Mouse (Mus musculus): ENCODE measurements at regions not wholly inside any gene's neighbourhood (a gene's known extent, or its start where the extent isn't known, plus 50 kb on each side); places are given as distances from the start of the nearest gene placed in this dataset.

DNA sequence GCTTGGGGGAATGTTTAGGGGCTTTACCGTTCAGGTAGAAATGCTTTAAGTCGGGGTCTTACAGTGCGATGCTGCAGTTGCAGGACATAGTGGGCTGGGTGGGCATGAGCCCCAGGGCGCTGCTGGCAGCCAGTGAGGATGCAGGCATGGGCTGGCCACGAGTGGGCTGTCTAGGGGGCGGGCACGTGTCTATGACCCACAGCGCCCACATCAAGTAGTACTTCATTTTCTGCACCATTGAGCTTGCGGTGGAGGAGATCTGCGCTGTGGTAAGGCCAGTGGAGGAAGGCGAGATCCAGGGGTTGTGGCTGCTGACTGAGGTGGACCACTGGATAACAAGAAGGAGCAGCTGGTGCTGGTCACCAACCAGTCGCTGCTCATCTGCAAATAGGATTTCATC, 52.4 kb upstream of the Olfr291 start:
- no peak overlapping the region for H3K4me2 ChIP-seq (ENCODE audit: low read depth, low read length)
- ATAC-seq, result no peak
- WGBS, result 32% methylated on average over 12 of the region's 12 CpGs

DNA sequence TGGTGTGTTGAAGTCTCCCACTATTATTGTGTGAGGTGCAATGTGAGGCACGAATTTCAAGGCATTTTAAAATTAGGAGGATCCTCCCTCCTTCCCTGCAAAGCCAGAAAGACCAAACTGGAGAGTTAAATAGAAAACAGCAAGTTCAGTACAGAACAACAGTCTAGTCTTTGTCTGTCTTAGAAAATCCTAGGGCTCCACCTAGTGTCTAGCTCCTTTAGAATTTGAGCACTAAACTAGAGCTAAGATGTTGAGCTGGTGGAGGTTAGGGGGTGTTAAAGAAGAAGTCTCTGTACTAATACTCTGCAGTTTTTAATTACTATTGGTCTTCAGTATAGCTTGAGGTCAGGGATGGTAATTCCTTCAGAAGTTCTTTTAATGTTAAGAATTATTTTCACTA, 58.7 kb upstream of the Olfr291 start:
- Histone ChIP-seq H3K27ac (ENCODE audit: low read length) (no peak overlapping the region), H3K9me3 (ENCODE audit: control insufficient read depth, low read length) (no peaks in the 10 kb centered on the region), H3K27me3 (replicated peaks; ENCODE audit: control insufficient read depth, insufficient read depth, low read length) (no peaks in the 10 kb centered on the region), H3K4me3 (ENCODE audit: low read length) (no peak overlapping the region), H3K9ac (ENCODE audit: low read depth, low read length) (no peak overlapping the region), H3K4me2 (ENCODE audit: low read depth, low read length) (no peak overlapping the region), H3K4me1 (ENCODE audit: control insufficient read depth, insufficient read depth, low read length) (no peaks in the 10 kb centered on the region), H3K36me3 (ENCODE audit: control insufficient read depth, insufficient read depth, low read length) (no peaks in the 10 kb centered on the region)
- ATAC-seq, result no peak
- 3% methylated on average over 1 of the region's 1 CpGs for WGBS

More for the DNA sequence above, 52.4 kb upstream of the Olfr291 start:
- Histone ChIP-seq H3K27me3 (replicated peaks; ENCODE audit: control insufficient read depth, insufficient read depth, low read length) (no peaks in the 10 kb centered on the region), H3K4me1 (ENCODE audit: control insufficient read depth, insufficient read depth, low read length) (no peaks in the 10 kb centered on the region), H3K36me3 (ENCODE audit: control insufficient read depth, insufficient read depth, low read length) (no peaks in the 10 kb centered on the region), H3K4me3 (ENCODE audit: low read length) (no peak overlapping the region), H3K9me3 (ENCODE audit: control insufficient read depth, low read length) (no peaks in the 10 kb centered on the region), H3K9ac (ENCODE audit: low read depth, low read length) (no peak overlapping the region), H3K27ac (ENCODE audit: low read length) (no peak overlapping the region)

DNA sequence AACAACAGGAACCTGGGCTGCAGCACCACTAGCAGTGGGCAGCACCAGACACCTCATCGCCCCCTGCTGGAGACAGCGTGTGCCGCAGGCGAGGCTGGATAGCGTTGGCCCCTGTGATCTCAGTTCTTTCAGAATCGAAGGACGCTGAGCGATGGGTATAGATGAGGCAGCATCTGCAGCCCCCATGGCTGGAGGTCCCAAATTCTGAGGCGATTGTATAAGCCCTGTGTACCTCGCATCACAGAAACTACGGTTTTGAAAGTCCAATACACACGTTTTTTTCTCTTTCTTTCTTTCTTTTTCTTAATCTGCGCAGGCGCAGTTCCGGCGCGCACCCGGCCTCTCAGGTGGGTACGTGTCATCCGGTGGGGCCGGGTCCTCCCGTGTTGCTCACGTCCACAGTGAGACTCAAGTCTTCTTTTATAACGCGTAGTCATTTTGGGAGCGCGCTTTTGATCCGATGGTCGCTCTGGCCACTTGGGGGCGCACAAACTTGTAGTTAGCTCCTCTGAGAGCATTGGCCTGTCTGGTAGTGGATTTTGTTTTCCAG, 74.0 kb upstream of the Olfr291 start:
- under 1% methylated on average over 30 of the region's 30 CpGs for WGBS
- Histone ChIP-seq H3K4me2 (ENCODE audit: low read depth, low read length) (peak overlapping the region; percentile 80), H3K27ac (ENCODE audit: low read length) (no peak overlapping the region), H3K9me3 (ENCODE audit: control insufficient read depth, low read length) (no peaks in the 10 kb centered on the region), H3K36me3 (ENCODE audit: control insufficient read depth, insufficient read depth, low read length) (no peaks in the 10 kb centered on the region), H3K9ac (ENCODE audit: low read depth, low read length) (peak overlapping the region; percentile 66), H3K4me3 (ENCODE audit: low read length) (peak overlapping the region; percentile 66), H3K4me1 (ENCODE audit: control insufficient read depth, insufficient read depth, low read length) (no peaks in the 10 kb centered on the region), H3K27me3 (replicated peaks; ENCODE audit: control insufficient read depth, insufficient read depth, low read length) (no peaks in the 10 kb centered on the region)
- peak; percentile 99 for ATAC-seq

DNA sequence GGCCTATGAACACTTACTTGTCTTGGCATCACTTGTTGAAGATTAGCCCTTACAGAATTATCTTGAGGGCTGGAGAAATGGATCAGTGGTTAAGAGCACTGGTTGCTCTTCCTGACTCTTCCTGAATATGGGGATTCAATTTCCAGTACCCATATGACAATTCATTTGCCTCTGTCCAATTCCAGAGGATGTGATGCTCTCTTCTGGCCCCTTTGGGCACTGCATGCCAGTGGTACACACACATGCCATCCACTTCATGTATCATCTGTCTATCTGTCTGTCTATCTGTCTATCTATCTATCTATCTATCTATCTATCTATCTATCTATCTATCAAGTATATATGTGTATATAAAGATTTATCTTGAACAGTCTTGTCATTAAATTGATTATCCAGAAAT, 75.7 kb upstream of the Olfr291 start:
- H3K36me3 ChIP-seq (ENCODE audit: control insufficient read depth, insufficient read depth, low read length), result no peaks in the 10 kb centered on the region
- H3K9ac ChIP-seq (ENCODE audit: low read depth, low read length), result no peak overlapping the region
- no peak for ATAC-seq
- H3K27ac ChIP-seq (ENCODE audit: low read length), result no peak overlapping the region
- H3K4me1 ChIP-seq (ENCODE audit: control insufficient read depth, insufficient read depth, low read length), result no peaks in the 10 kb centered on the region
- no peak overlapping the region for H3K4me2 ChIP-seq (ENCODE audit: low read depth, low read length)
- no peak overlapping the region for H3K4me3 ChIP-seq (ENCODE audit: low read length)
- no peaks in the 10 kb centered on the region for H3K27me3 ChIP-seq (replicated peaks; ENCODE audit: control insufficient read depth, insufficient read depth, low read length)
- no peaks in the 10 kb centered on the region for H3K9me3 ChIP-seq (ENCODE audit: control insufficient read depth, low read length)

DNA sequence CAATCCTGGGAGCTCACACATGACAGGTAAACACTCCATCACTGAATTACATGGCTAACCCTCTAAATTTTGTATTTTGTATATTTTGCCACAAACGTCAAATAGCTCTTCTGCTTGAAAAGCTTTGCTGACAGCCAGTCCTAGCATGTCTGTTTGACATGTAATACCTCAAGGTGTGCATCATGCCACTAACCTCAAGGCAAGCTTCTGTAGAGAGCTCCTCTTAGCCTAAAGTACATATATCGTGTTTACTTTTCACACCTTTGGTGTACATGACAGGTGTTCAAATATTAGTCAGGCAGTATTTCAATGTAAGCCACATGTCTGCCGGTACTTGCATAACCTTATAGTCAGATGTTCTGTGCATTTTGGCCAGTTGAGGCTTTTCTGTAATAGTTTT, 66.5 kb upstream of the Zfand6 start:
- H3K4me1 ChIP-seq (ENCODE audit: control insufficient read depth, insufficient read depth, low read length), result no peaks in the 10 kb centered on the region
- H3K27me3 ChIP-seq (replicated peaks; ENCODE audit: control insufficient read depth, insufficient read depth, low read length), result no peaks in the 10 kb centered on the region
- WGBS, result 67% methylated on average over 3 of the region's 3 CpGs
- H3K4me2 ChIP-seq (ENCODE audit: low read depth, low read length), result no peak overlapping the region
- no peaks in the 10 kb centered on the region for H3K36me3 ChIP-seq (ENCODE audit: control insufficient read depth, insufficient read depth, low read length)
- ATAC-seq, result no peak
- no peak overlapping the region for H3K9ac ChIP-seq (ENCODE audit: low read depth, low read length)
- no peak overlapping the region for H3K4me3 ChIP-seq (ENCODE audit: low read length)
- no peak overlapping the region for H3K27ac ChIP-seq (ENCODE audit: low read length)
- H3K9me3 ChIP-seq (ENCODE audit: control insufficient read depth, low read length), result no peaks in the 10 kb centered on the region

DNA sequence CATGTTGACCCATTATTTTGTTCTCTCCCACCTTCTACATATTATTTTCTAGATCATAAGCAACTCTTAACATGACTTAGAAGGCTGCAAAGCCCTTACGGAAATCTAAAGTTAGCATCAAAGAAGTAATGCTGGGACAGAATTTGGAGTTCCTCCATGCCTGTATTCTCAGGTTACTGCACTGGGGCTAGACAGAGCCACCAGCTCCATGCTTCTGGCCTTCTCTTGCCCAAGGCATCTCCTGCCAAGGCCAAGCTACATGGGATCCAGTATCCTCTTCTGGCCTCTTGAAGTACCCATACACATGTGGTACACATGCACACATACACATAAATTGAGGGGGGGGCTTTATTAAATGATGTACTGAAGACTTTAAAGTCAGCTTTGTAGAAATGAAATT, 63.6 kb upstream of the Zfand6 start:
- H3K9ac ChIP-seq (ENCODE audit: low read depth, low read length), result no peak overlapping the region
- no peak overlapping the region for H3K4me2 ChIP-seq (ENCODE audit: low read depth, low read length)
- ATAC-seq, result no peak
- no peaks in the 10 kb centered on the region for H3K27me3 ChIP-seq (replicated peaks; ENCODE audit: control insufficient read depth, insufficient read depth, low read length)
- H3K27ac ChIP-seq (ENCODE audit: low read length), result no peak overlapping the region
- WGBS, result 91% methylated on average over 1 of the region's 1 CpGs
- no peaks in the 10 kb centered on the region for H3K36me3 ChIP-seq (ENCODE audit: control insufficient read depth, insufficient read depth, low read length)
- no peak overlapping the region for H3K4me3 ChIP-seq (ENCODE audit: low read length)
- no peaks in the 10 kb centered on the region for H3K9me3 ChIP-seq (ENCODE audit: control insufficient read depth, low read length)
- H3K4me1 ChIP-seq (ENCODE audit: control insufficient read depth, insufficient read depth, low read length), result peaks cover 6% of the 10 kb centered on the region

DNA sequence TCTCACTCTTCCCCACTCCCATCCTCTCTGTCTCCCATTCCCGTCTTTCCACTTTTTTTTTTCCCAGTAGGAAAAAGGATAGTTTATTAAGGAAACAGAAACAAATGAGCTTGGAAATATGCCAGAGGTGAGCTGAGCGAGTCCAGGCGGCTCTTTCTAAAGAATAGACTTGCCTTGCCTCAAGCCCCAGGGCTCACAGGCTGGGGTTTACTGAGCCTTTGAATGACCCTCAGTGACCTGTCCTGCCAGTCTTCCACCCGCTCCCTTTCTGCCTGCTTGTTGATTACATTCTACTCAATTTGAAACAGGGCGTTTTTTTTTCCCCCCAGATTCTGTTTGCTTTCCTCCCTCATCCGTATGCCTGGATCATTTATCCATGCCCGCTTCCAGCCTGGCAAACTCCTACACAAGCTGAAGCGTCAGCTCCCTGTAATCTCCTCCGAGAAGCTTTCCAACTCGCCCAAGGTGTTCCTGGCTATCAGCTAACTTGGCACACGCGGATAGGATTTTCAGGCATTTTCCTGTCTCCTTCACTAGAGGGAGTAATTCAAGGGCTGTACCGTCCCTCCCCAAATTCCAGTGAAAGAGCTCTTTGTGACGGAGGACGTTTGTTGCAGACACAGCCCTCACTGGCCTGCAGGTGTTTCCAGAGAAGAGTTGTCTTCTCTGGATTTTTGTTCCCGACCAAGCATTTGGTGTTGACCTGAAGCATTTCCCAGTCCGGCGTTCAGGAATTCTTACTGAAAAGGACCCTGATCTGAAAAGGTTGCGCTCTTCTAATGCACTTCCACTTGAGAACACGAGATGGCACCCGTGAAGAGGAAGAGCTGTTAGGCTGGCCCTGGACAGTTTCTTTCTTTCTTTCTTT, 59.9 kb upstream of the Zfand6 start:
- Histone ChIP-seq H3K4me2 (ENCODE audit: low read depth, low read length) (peak overlapping the region; percentile 86), H3K27ac (ENCODE audit: low read length) (no peak overlapping the region), H3K9me3 (ENCODE audit: control insufficient read depth, low read length) (no peaks in the 10 kb centered on the region), H3K27me3 (replicated peaks; ENCODE audit: control insufficient read depth, insufficient read depth, low read length) (no peaks in the 10 kb centered on the region), H3K9ac (ENCODE audit: low read depth, low read length) (peak overlapping the region; percentile 61), H3K4me3 (ENCODE audit: low read length) (peak overlapping the region; percentile 53), H3K36me3 (ENCODE audit: control insufficient read depth, insufficient read depth, low read length) (no peaks in the 10 kb centered on the region), H3K4me1 (ENCODE audit: control insufficient read depth, insufficient read depth, low read length) (peaks cover 6% of the 10 kb centered on the region)
- WGBS, result 2% methylated on average over 21 of the region's 21 CpGs
- ATAC-seq, result peak; percentile 85

DNA sequence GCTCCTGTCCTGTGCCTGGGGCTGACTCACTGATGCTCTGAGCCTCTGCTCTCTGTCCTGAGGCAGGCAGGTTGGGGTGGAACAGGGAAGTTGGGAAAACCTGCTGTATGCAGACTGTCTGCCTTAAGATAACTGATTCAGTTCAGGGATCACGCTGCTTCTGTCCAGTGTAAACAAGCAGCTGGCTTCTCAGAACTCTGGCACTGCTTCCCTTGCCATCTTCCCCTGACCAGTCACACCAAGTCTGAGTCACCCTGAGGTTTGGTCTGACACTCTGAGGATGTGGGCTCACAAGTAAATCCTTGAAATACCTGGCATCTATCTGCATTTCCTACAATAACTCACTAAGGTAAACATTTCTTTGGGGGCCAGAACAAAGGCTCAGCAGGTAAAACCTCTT, 58.1 kb upstream of the Zfand6 start:
- Histone ChIP-seq H3K27me3 (replicated peaks; ENCODE audit: control insufficient read depth, insufficient read depth, low read length) (no peaks in the 10 kb centered on the region), H3K9me3 (ENCODE audit: control insufficient read depth, low read length) (no peaks in the 10 kb centered on the region), H3K27ac (ENCODE audit: low read length) (no peak overlapping the region), H3K9ac (ENCODE audit: low read depth, low read length) (no peak overlapping the region), H3K4me1 (ENCODE audit: control insufficient read depth, insufficient read depth, low read length) (peaks cover 6% of the 10 kb centered on the region), H3K36me3 (ENCODE audit: control insufficient read depth, insufficient read depth, low read length) (no peaks in the 10 kb centered on the region), H3K4me3 (ENCODE audit: low read length) (no peak overlapping the region), H3K4me2 (ENCODE audit: low read depth, low read length) (no peak overlapping the region)
- 33% methylated on average over 1 of the region's 1 CpGs for whole genome bisulfite sequencing
- ATAC-seq, result no peak

DNA sequence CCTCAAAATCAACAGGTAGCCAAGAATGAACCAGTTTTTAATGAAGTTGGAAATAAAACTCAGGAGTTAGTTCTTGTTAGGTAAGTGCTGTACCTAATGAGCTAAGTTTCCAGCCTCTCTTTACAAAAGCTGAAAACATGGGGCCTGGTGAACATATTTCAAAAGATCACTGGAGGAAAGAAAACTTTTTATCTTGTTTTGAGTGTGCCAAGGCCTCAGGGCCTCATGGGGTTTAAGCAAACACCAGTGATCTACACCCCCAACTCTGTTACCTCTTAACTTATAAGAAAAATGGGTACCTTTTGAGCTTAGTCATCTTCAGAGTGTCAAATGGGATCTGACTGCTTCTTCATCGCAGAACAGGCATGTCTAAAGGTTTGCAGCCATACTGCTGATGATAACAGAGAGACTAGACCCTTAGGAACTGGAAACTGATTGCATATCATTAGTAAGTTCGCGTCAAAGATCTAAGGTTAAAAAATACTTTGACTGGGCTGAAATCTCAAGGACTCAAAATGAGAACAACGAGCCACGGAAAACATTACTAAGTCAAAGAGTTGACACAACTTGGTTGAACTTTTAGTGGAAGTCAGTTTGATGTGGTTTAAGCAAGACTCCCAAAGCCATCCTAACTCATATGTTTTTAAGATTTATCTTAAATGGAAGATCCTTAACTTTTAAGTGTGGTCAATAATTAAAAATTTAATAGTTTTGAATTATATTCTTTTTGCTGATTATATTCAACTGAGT, 54.7 kb upstream of the Zfand6 start:
- no peak overlapping the region for H3K4me2 ChIP-seq (ENCODE audit: low read depth, low read length)
- no peaks in the 10 kb centered on the region for H3K9me3 ChIP-seq (ENCODE audit: control insufficient read depth, low read length)
- H3K36me3 ChIP-seq (ENCODE audit: control insufficient read depth, insufficient read depth, low read length), result no peaks in the 10 kb centered on the region
- no peak for ATAC-seq
- no peak overlapping the region for H3K27ac ChIP-seq (ENCODE audit: low read length)
- 93% methylated on average over 5 of the region's 5 CpGs for WGBS
- no peaks in the 10 kb centered on the region for H3K27me3 ChIP-seq (replicated peaks; ENCODE audit: control insufficient read depth, insufficient read depth, low read length)
- H3K4me3 ChIP-seq (ENCODE audit: low read length), result no peak overlapping the region
- H3K4me1 ChIP-seq (ENCODE audit: control insufficient read depth, insufficient read depth, low read length), result peaks cover 4% of the 10 kb centered on the region
- no peak overlapping the region for H3K9ac ChIP-seq (ENCODE audit: low read depth, low read length)

Measured in intestine, embryonic 16.5 days (tissue).